Mouse (Mus musculus): ENCODE results near the gene Hemk1.

Gene Hemk1

GRCm38 (mm10) chr9:107295616-107296015, 42.5 kb downstream of the Hemk1 start:
- peak; percentile 61 for DNase-seq (ENCODE audit: low spot score)

GRCm38 (mm10) chr9:107294249-107294648, 43.9 kb downstream of the Hemk1 start:
- peak; percentile 89 for DNase-seq (ENCODE audit: low spot score)

- peak; percentile 85 for DNase-seq (ENCODE audit: low spot score)
These were observed 47.3 kb downstream of the Hemk1 start for GRCm38 (mm10) chr9:107290897-107291296.

GRCm38 (mm10) chr9:107289211-107290076, 48.7 kb downstream of the Hemk1 start, which contains the start of gene Mapkapk3:
Gene Mapkapk3, minus strand, starts transcription at chr9:107289877.
- DNase-seq (ENCODE audit: low spot score): peak; percentile 95

- DNase-seq (ENCODE audit: low spot score): peak; percentile 84
These were observed 49.4 kb downstream of the Hemk1 start for GRCm38 (mm10) chr9:107288711-107289110.

GRCm38 (mm10) chr9:107288105-107288650, 50.0 kb downstream of the Hemk1 start:
- DNase-seq (ENCODE audit: low spot score): no peak

GRCm38 (mm10) chr9:107287294-107287693, 50.9 kb downstream of the Hemk1 start:
- DNase-seq (ENCODE audit: low spot score): no peak

GRCm38 (mm10) chr9:107285009-107285408, 53.1 kb downstream of the Hemk1 start:
- DNase-seq (ENCODE audit: low spot score): no peak

GRCm38 (mm10) chr9:107282951-107283350, 55.2 kb downstream of the Hemk1 start:
- no peak for DNase-seq (ENCODE audit: low spot score)

- DNase-seq (ENCODE audit: low spot score): no peak
These were observed 56.7 kb downstream of the Hemk1 start for GRCm38 (mm10) chr9:107281241-107281987.

GRCm38 (mm10) chr9:107280322-107281027, 57.7 kb downstream of the Hemk1 start:
- peak; percentile 38 for DNase-seq (ENCODE audit: low spot score)

- no peak for DNase-seq (ENCODE audit: low spot score)
These were observed 58.5 kb downstream of the Hemk1 start for GRCm38 (mm10) chr9:107279378-107280321.

- peak; percentile 77 for DNase-seq (ENCODE audit: low spot score)
These were observed 59.4 kb downstream of the Hemk1 start for GRCm38 (mm10) chr9:107278527-107279377.

- no peak for DNase-seq (ENCODE audit: low spot score)
These were observed 60.0 kb downstream of the Hemk1 start for GRCm38 (mm10) chr9:107278126-107278525.

- no peak for DNase-seq (ENCODE audit: low spot score)
These were observed 60.5 kb downstream of the Hemk1 start for GRCm38 (mm10) chr9:107277603-107278002.
